Mouse (Mus musculus) lung, postnatal 10 days (tissue): Measurements from ENCODE around the gene Pdcd2l.

ENCODE experiments used
- DNase-seq: peaks from one replicate; pipeline ENCODE4 v3.0.0; 2021

Gene Pdcd2l

DNA sequence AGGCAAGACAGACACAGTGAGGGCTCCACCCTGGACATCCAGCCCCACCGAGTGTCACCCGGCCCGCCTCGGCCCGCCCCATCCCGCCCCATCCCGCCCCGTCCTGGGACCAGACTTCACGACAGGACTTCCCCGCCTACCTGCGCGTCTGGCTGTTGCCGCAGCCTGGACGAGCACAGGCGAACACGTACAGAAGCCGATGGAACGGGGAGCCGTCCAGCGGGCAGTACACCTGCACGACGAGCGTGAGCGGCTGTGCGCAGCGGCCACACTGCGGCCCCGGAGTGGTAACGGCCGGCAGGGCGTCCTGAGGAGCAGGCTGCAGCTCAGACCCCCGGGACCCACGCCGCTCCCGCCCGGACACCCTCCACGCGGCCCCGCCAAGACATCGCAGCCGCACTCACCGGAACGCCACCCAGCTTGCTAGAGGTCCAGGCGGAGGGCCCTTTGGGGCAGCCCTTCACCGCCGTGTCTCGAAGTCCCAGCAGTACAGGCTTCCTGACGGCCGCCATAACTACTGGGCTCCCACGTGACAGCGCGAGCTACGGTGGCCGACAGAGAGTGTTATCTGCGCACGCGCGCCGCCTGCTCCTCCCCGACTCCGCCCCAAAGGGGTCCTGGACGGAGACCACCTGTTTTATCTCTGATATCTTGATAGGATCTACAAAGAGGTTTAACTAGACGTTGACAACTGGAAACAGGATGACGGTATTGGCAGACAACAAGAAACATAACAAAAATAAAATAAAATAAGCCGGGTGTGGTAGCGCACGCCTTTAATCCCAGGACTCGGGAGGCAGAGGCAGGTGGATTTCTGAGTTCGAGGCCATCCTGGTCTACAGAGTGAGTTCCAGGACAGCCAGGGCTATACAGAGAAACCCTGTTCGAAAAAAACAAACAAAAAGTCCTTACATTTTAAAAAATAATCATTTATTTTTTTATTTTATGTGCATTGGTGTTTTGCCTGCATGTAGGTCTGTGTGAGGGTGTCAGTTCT is at the start of gene Pdcd2l:
Gene Pdcd2l (minus strand): TSS at position 530 of the 997 bp plus-strand sequence.
- peak; percentile 96 for DNase-seq

DNA sequence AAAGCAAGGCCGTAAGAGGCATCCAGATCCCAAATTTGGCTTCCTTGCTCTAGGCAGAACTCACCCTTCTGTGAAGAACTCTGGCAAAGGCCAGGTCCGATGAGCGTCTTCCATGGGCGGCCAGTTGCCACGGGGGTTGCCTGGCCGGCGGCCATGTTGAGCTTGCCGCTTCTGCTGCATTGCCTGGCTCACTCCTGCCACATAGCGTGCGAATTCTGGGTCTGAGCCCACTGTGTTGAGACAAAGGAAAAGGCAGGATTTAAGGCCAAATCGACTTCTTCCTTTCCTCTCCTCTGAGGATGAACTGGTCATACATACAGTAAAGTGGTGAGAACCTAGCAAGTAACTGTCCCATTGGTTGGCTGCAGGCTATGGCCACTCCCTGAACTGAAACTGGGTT is 45.7 kb upstream of the Pdcd2l start:
- DNase-seq, result no peak

DNA sequence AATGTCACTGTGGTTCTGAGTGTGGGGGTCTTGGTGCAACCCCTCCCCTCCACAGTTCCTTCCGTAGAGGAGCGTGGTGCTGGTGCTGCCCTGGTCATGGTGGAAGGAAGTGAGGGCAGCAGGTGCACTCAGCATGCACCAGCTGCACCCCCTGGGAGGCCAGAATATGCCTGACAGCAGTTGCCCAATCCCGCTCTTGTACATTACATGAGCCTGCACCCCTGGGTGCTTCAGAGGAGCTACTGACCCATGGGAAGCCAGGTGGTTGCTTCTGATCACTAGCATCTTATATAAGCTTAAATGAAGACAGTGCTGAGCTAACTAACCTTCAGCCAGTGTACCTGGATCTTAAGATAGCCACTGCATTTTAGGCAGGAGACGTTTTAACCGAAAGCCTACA is 41.6 kb upstream of the Pdcd2l start:
- DNase-seq, result no peak

DNA sequence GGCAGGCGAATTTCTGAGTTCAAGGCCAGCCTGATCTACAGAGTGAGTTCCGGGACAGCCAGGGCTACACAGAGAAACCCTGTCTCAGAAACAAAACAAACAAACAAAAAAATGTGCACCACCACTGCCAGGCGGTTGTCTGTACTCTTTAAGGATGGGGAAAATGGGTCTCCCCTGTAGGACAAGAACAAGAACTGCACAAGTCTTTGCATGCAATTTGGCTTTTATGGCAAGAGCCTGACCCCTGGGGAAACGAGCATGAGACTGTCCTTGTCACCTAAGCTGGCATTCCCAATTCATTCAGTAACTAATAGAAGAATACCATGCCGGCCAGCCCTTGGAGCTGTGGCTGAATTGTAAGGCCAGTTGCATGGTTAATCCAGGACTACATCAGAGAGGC is 39.1 kb upstream of the Pdcd2l start:
- no peak for DNase-seq

DNA sequence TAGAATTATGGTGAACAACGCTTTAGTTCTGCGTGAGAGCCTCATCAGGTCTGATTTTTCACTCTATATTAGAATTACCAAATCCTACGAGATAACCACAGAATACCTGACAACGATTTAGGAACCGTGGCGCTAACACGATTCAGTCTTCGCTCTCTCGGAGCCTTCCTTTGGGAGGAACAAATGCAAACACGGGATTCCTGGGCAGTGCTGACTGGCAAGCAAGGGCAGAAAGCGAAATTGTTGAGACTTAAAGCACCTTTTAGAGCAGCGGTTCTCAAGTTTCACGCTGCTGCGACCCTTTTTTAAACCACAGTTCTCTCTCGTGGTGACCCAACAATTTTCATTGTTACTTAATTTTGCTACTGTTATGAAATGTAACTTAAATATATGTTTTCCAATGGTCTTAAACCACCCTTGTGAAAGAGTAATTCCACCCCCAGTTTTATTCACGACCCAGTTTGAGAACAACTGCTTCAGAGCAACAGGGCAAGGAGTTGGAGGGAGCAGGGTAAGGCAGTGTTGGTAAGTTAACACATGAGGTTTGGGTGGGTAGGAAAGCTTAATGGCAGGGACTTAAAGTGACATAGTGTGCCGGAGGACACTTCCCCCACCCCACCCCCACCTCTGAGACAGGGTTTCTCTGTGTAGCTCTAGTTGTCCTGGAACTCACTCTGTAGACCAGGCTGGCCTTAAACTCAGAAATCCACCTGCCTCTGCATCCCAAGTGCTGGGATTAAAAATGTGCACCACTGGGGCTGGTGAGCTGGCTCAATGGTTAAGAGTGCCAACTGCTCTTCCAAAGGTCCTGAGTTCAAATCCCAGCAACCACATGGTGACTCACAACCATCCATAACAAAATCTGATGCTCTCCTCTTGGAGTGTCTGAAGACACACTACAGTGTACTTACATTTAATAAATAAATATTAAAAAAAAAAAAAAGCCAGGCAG is 38.4 kb upstream of the Pdcd2l start:
- DNase-seq, result no peak

DNA sequence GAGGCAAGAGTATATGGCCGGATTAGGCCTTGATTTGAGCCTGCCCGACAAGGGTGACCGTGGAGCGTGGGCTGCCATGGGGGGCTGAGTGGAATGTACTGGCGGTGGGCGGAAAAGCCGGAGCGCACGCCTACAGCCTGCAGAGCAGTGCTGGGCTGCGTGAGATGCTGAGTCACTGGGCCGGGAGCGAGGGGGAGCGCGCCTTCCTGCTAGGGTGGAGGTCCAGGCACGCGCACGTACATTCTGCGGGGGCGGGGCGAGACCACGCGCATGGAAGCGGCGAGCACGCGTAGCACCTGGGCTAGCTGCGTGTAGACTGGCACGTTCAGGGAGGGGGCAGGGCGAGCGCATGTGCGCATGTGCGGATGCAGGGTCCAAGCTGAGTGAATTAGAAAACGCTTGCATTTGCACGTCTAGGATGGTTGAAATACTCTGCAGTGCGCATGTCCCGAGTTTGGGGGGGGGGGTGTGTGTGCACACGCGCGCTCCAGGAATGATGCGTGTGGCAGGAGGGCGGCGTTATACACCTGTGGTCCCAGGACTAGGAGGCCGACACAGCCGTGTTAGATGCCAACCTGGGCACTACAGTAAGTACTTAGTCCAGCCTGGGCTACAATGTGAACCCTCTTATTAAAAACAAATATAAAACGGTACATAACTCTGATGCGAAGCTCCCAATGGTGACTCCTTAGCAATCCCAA is 37.6 kb upstream of the Pdcd2l start:
- peak; percentile 98 for DNase-seq

DNA sequence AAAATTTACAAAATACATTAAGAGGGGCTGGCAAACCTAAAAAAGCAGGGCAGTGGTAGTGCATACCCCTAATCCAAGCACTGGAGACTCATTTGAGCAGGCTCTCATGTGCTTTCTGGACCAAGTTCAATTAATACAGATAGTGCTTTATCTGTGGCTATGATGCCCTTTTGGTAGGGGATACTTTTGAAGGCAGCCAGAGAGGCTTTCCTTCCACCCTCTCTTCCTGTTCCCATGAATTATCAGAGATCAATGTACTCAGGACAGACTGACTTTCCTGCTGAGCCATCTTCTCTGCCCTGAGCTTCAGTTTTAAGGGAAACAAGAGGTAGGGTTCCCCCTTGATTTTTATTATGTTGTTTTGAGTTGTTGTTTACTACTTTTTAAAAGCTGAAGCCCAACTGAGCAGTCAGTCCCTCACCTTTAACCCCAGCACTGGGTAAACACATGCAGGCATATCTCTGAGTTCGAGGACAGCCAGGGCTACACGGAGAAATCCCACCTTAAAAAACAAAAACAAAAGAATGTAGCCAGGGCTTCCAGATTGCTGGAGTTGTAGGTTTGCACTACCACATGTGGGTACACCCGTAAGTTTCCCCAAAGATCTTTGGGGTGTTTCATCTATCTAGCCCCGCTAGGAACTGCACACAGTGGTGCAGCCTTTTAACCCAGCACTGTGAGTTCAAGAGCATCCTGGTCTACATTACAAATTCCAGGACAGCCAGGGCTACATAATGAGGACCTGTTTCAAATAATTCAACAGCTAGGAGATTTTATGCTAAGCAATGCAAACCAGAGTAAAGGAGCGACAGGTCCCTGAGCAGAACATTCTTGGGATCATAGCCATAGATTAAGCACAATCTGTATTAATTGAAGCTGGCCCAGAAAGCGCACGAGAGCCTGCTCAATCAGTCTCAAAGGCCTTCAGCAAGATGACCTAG is 36.6 kb upstream of the Pdcd2l start:
- DNase-seq, result no peak

DNA sequence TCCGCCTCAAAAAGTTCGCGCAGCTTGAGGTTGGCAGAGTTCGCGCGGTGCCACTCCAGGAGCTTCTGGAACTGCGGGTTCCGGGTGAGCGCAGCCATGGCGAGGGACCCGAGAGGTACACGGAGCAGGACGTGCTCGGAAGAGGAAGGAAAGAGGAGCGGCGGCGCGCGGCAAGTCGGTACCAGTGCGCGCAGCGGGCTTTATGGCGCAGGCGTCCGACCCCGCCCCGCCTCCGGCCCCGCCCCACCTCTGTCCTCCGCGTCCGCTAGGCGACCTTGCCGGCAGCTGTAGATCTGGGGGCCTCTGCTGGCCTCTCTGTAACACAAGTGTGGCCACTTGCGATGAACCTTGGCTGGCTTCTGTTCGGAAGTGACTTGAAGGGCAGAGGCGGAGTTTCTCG is 33.7 kb upstream of the Pdcd2l start, which contains the start of gene Gpi1:
Gene Gpi1 (minus strand): TSS at position 221 of the 400 bp plus-strand sequence.
- DNase-seq, result peak; percentile 84

DNA sequence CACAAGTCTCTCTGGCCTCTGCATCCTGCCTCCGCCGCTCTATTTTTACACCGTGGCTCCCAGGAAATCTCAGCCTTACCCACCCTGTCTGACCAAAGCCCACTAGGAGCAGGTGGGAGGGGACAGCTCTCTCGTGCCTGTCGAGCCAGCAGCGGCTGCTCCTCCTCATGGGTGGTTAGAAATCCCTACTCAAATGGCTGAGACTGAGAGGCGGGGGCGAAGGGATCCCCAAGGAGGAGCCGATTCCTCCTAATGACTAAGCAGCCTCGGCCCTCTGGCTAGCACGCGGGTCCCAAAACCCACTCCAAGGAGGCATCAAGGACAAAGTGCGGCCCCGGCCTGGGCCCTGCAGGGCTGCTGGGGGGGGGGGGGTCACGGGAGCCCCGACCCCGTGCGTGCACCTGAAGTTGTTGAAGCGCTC is 33.2 kb upstream of the Pdcd2l start:
- DNase-seq, result peak; percentile 67

DNA sequence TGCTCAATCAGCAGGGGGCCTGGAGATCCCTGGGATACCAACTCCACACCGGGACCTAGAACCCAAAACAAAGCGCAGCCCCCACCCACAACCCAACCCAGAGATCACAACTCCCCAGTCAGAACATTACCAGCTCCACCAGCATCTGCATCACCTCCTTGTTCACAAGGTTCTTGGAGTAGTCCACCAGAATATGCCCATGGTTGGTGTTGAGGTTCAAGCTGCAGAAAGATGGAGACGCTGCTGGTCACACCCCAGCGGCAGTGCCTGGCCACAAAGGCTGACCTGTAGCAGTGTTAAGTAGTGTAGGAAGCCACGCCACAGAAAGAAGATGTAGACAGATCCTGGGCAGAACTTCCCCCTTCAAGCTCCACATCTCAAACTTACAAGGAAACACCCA is 32.7 kb upstream of the Pdcd2l start:
- DNase-seq, result no peak

DNA sequence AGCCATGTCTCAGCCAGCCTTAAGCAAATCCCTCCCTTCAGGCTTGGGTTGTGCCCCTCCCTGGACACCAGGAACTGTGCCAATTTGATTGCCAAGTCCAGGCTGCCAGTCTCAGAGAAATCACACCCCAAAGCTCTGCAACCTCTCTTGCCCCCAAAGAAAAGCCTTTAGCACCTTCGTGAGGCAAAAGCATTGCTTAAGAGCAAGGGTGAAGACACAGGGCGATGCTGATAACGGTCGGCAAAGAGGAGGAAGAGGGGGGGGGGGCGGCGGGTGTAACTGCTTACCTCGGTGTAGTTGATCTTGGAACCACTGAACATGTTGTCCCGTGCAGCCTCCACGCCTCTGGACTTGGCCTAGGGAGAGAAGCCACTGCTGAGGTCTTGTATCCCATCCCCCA is 32.2 kb upstream of the Pdcd2l start:
- DNase-seq, result peak; percentile 27

DNA sequence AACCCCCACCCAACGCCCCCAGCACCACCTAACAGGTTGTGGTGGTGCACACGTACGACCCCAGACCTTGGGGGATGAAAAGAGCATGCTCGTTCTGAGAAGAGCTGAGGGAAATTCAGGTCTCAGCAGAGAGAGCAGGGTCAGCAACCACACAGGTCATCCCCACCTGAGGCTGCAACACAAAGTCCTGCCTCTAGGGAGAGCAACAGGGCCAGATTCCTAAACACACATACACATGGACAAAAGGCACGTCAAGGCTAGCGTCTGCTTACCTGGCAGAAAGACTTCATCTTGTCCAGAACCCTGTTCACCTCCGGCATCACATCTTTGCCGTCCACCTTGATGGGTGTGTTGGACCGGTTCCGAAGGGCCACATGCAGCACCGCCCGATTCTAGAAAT is 30.4 kb upstream of the Pdcd2l start:
- no peak for DNase-seq

DNA sequence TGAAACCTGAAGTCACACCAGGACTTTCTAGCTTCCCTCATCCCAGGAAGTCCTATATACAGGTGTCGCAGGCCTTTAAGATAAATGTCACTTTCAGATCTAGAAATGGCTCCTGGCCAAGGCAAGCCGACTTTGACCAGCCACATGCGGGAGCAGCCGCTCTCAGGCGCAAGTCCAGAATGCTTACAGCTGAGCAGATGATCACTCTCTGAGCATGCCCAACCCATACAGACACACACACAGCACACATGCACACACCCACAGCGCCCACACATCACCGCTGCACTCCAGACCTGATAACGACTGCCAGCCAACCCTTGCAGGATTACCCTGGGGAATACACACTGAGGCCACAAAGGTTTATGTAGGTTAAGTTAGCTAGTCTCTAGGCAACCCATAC is 29.6 kb upstream of the Pdcd2l start:
- no peak for DNase-seq

DNA sequence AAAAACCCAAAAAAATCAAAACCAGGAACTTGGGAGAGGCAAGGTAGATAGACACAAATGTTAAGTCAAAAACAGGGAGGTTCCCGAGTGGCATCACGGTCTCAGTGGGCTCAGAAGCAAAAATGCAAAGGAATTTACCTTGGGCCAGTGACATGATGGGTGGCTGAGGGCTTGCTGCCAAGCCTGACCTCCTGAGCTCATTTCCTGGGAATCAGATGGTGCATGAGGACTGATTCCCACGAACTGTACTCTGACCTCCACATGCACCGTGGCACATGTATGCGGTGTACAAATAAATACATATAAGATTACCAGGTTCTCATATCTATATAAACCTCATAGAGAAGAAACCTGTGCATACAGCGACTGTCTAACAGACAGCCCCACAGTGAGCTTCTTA is 27.8 kb upstream of the Pdcd2l start:
- no peak for DNase-seq

DNA sequence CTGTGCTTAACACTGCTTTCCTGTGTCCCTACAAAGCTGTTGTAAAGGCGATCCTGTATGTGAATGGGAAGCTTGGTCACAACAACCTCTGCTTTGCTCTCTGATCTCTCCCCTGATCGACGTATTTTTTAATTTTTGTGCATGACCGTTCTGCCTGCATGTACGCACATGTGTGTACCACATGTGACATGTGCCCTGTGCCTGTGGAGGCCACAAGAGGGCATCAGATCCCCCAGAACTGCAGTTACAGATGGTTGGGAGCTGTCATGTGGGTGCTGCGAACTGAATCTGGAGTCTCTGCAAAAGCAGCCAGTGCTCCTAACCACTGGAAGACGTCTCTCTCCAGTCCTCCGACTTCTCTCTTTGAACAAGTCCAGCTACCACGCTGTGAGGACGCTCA is 25.9 kb upstream of the Pdcd2l start:
- no peak for DNase-seq

DNA sequence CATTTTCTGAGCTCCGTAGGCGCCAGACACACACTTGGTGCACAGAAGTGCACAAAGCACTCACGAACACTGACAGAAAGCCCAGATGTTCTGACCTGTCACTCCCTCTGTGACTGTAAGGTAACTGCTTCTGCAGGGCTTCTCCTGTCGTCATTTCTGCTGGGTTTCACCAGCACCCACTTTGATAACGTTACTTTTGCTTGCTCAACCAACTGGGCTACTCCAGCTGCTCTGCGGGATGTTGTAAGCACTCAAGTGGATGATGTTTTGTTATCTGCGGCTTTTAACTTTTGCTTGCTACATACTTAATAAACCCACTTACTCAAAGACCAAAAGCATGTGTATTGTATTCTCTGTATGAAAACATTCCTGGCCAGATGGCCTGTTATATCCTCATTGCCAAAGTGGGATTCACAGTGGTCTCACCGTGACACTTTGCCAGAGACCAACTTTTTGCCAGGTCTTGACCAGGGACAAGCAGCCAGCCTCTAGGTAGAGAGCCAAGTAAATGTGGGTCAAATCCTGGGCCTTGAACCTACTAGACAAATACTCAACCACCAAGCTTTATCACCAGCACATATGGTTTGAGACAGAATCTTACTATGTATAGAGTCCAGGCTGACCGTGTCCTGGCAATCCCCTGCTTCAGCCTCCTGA is 25.3 kb upstream of the Pdcd2l start:
- no peak for DNase-seq

DNA sequence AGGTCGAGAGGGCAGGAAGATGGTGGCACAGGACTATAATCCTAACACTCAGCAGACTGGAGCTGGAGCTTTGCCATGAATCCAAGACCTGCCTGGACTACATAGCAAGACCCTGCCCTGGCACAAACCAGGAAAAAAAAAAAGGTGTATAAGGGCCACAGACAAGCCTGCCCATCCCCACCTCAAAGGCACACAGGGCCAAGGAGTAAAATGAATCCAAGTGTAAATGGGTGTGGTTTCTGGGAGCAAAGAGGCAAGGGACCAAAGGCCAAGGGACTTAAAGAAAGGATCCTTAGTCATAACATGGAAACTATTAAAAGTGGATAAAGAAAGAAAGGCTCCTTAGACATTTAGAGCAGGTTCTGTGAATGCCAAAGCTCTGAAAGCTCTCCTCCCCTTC is 22.0 kb upstream of the Pdcd2l start:
- DNase-seq, result no peak

DNA sequence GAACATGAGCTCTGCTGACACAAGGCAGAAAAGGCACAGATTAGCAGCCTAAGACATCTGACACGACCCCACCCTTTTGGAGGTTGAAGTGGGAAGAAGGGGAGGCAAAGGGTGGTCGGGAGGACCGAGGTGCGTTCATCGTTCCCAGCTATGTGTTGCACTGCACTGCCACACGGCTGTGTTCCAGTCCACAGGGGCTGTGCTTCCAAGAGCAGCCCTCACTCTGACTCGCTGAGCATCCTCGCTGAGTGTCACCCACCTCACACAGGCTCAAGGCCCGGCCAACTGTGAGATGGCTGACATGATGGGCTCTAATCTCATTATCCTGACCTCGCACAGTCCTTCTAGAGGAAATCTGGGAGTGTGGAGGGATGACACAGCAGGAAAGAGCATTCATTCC is 20.0 kb upstream of the Pdcd2l start:
- DNase-seq, result no peak

DNA sequence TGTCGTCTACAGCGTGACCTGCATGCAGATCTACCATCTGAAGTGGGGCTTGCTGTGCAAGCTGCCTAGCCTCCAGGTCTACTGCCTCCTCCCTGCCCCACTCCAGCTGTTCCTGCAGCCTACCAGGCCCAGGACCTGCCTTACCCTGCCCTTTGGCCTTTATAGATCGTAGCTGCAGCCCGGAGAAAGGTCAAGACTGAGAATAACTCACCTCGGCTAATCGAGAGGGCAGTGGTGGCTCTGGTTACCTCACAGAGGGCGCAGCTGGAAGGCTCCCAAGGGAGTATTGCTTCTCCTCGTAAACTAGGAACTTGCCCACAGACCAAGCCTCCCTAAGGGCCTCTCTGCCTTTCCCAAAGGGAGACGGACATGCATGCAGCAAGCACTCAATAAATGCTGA is 19.0 kb upstream of the Pdcd2l start:
- no peak for DNase-seq

DNA sequence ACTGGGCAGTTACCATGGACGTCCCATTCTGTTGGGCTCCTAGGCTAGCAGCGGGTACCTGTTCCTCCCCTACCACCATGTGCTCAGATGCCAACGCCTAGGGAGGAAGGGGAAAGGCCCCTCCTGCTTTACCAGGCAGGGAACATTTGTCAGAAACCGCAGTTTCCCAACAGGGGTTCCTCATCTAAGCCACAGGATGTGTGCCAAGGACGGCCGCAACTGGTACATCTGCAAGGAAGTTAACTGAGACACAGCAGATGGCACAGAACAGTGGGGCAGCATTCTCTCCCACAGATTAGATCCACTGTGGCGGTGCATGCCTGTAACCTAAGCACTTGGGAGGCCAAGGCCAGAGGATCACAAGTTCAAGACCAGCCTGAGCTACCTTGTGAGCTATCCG is 18.2 kb upstream of the Pdcd2l start:
- DNase-seq, result no peak

DNA sequence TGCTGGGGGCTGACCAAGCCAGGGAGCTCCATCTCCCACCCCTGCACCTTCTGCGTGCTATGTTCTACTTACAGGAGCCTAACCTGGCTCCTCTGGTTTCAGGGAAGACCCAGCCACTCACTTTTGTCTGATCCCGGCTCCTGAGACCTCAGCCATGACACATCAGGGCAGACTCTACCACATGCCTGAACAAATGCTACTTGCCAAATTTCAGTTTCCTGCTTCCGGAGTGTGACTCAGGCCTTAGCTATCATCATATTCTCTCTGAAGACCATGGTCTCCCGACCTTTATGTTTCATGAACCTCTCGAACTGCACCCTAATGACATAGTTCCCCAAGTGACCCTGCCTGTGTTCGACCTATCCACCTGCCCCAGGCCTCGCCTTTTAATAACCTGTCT is 16.8 kb upstream of the Pdcd2l start:
- DNase-seq, result no peak
